Mouse (Mus musculus): ENCODE results near the gene Samm50. TPM values are rescaled to one million over a fixed set of nuclear protein-coding genes. Genes with fewer than 3 reads are reported as not detected.
"Not testable (repeated sequence)": the region's sequence is repeated elsewhere in the genome, so short reads cannot be mapped to it uniquely, and the experiment has no call there.

Samm50 gene
- polyA plus RNA-seq (2015; fragmentation: Nextera tagmentation; extraction: Ambion mirVana): 59.9 and 63.5 TPM in 2 replicates

GRCm38 (mm10) chr15:84192058-84192791, at the start of gene Samm50:
Gene Samm50, plus strand, starts transcription at chr15:84192241.
- no peaks in the 10 kb centered on the region for H3K27me3 ChIP-seq (replicated peaks; ENCODE audit: insufficient read depth, low read length)
- WGBS: 5% methylated on average over 48 of the region's 48 CpGs
- H3K4me1 ChIP-seq (ENCODE audit: insufficient read depth, low read depth, low read length): no peaks in the 10 kb centered on the region
- TF ChIP-seq EP300 (IDR thresholded peaks at IDR 0.05) (no peak), CTCF (IDR thresholded peaks at IDR 0.05) (peak; percentile 33)
- ATAC-seq (peak; percentile 100), DNase-seq (ENCODE audit: low spot score) (peak; percentile 98)
- H3K36me3 ChIP-seq (ENCODE audit: insufficient read depth, low read length): peaks cover 14% of the 10 kb centered on the region; the same call in 1 of the 2 replicates
- H3K9ac ChIP-seq (replicated peaks; ENCODE audit: low read depth): peak within 1 kb of the TSS; percentile 75
- H3K9me3 ChIP-seq (ENCODE audit: low read length): no peaks in the 10 kb centered on the region
- H3K4me3 ChIP-seq (ENCODE audit: low read depth, low read length): peak within 1 kb of the TSS; percentile 82
- peak within 1 kb of the TSS; percentile 91 for H3K27ac ChIP-seq (ENCODE audit: low read length)
- peak within 1 kb of the TSS; percentile 53 for H3K4me2 ChIP-seq (replicated peaks; ENCODE audit: low read depth, low read length)

GRCm38 (mm10) chr15:84156158-84156557, 35.9 kb upstream of the Samm50 start:
- Histone ChIP-seq H3K4me3 (ENCODE audit: low read depth, low read length) (no peak overlapping the region), H3K36me3 (ENCODE audit: insufficient read depth, low read length) (no peaks in the 10 kb centered on the region), H3K9ac (replicated peaks; ENCODE audit: low read depth) (no peak overlapping the region), H3K4me1 (ENCODE audit: insufficient read depth, low read depth, low read length) (no peaks in the 10 kb centered on the region), H3K9me3 (ENCODE audit: low read length) (no peaks in the 10 kb centered on the region), H3K27me3 (replicated peaks; ENCODE audit: insufficient read depth, low read length) (no peaks in the 10 kb centered on the region), H3K4me2 (replicated peaks; ENCODE audit: low read depth, low read length) (no peak overlapping the region), H3K27ac (ENCODE audit: low read length) (no peak overlapping the region)
- no peak for DNase-seq (ENCODE audit: low spot score)
- WGBS: 71% methylated on average over 2 of the region's 2 CpGs
- TF ChIP-seq EP300 (IDR thresholded peaks at IDR 0.05) (no peak), CTCF (IDR thresholded peaks at IDR 0.05) (no peak)
- no peak for ATAC-seq

- H3K27me3 ChIP-seq (replicated peaks; ENCODE audit: insufficient read depth, low read length); H3K36me3 ChIP-seq (ENCODE audit: insufficient read depth, low read length); H3K27ac ChIP-seq (ENCODE audit: low read length); H3K4me3 ChIP-seq (ENCODE audit: low read depth, low read length); H3K4me1 ChIP-seq (ENCODE audit: insufficient read depth, low read depth, low read length); H3K9me3 ChIP-seq (ENCODE audit: low read length); H3K4me2 ChIP-seq (replicated peaks; ENCODE audit: low read depth, low read length); H3K9ac ChIP-seq (replicated peaks; ENCODE audit: low read depth); DNase-seq (ENCODE audit: low spot score); ATAC-seq: not testable (repeated sequence)
- WGBS: 80% methylated on average over 6 of the region's 6 CpGs
Observed at GRCm38 (mm10) chr15:84157530-84157929, 34.5 kb upstream of the Samm50 start.

- ATAC-seq: no peak
- H3K4me2 ChIP-seq (replicated peaks; ENCODE audit: low read depth, low read length): no peak overlapping the region
- no peak overlapping the region for H3K4me3 ChIP-seq (ENCODE audit: low read depth, low read length)
- H3K9ac ChIP-seq (replicated peaks; ENCODE audit: low read depth): no peak overlapping the region
- no peak overlapping the region for H3K27ac ChIP-seq (ENCODE audit: low read length)
- WGBS: 80% methylated on average over 6 of the region's 6 CpGs
- TF ChIP-seq EP300 (IDR thresholded peaks at IDR 0.05) (no peak), CTCF (IDR thresholded peaks at IDR 0.05) (no peak)
- no peaks in the 10 kb centered on the region for H3K27me3 ChIP-seq (replicated peaks; ENCODE audit: insufficient read depth, low read length)
- no peak for DNase-seq (ENCODE audit: low spot score)
- H3K4me1 ChIP-seq (ENCODE audit: insufficient read depth, low read depth, low read length): no peaks in the 10 kb centered on the region
- H3K36me3 ChIP-seq (ENCODE audit: insufficient read depth, low read length): no peaks in the 10 kb centered on the region
- H3K9me3 ChIP-seq (ENCODE audit: low read length): no peaks in the 10 kb centered on the region
Observed at GRCm38 (mm10) chr15:84161871-84162270, 30.2 kb upstream of the Samm50 start.

GRCm38 (mm10) chr15:84166818-84167217, 25.2 kb upstream of the Samm50 start:
- H3K4me3 ChIP-seq (ENCODE audit: low read depth, low read length): no peak overlapping the region
- H3K9me3 ChIP-seq (ENCODE audit: low read length): no peaks in the 10 kb centered on the region
- H3K9ac ChIP-seq (replicated peaks; ENCODE audit: low read depth): no peak overlapping the region
- WGBS: 71% methylated on average over 6 of the region's 6 CpGs
- H3K27me3 ChIP-seq (replicated peaks; ENCODE audit: insufficient read depth, low read length): no peaks in the 10 kb centered on the region
- no peak overlapping the region for H3K27ac ChIP-seq (ENCODE audit: low read length)
- H3K36me3 ChIP-seq (ENCODE audit: insufficient read depth, low read length): no peaks in the 10 kb centered on the region
- no peaks in the 10 kb centered on the region for H3K4me1 ChIP-seq (ENCODE audit: insufficient read depth, low read depth, low read length)
- TF ChIP-seq EP300 (IDR thresholded peaks at IDR 0.05) (no peak), CTCF (IDR thresholded peaks at IDR 0.05) (no peak)
- no peak overlapping the region for H3K4me2 ChIP-seq (replicated peaks; ENCODE audit: low read depth, low read length)
- ATAC-seq (no peak), DNase-seq (ENCODE audit: low spot score) (no peak)

GRCm38 (mm10) chr15:84167600-84167999, 24.4 kb upstream of the Samm50 start, which contains the start of gene Pnpla3:
Gene Pnpla3, plus strand, starts transcription at chr15:84167837.
- no peaks in the 10 kb centered on the region for H3K36me3 ChIP-seq (ENCODE audit: insufficient read depth, low read length)
- DNase-seq (ENCODE audit: low spot score) (peak; percentile 98), ATAC-seq (peak; percentile 99)
- peak; percentile 61 for TF ChIP-seq CTCF (IDR thresholded peaks at IDR 0.05)
- TF ChIP-seq EP300 (IDR thresholded peaks at IDR 0.05): no peak
- H3K4me2 ChIP-seq (replicated peaks; ENCODE audit: low read depth, low read length): peak within 1 kb of the TSS; percentile 54
- WGBS: 2% methylated on average over 28 of the region's 28 CpGs
- H3K4me1 ChIP-seq (ENCODE audit: insufficient read depth, low read depth, low read length): no peaks in the 10 kb centered on the region
- H3K27ac ChIP-seq (ENCODE audit: low read length): no peak within 1 kb of the TSS
- peak within 1 kb of the TSS; percentile 28 for H3K4me3 ChIP-seq (ENCODE audit: low read depth, low read length)
- H3K9me3 ChIP-seq (ENCODE audit: low read length): no peaks in the 10 kb centered on the region
- H3K9ac ChIP-seq (replicated peaks; ENCODE audit: low read depth): no peak within 1 kb of the TSS
- H3K27me3 ChIP-seq (replicated peaks; ENCODE audit: insufficient read depth, low read length): no peaks in the 10 kb centered on the region
